Mouse (Mus musculus): ENCODE data around the gene Pik3c2b.

DNA sequence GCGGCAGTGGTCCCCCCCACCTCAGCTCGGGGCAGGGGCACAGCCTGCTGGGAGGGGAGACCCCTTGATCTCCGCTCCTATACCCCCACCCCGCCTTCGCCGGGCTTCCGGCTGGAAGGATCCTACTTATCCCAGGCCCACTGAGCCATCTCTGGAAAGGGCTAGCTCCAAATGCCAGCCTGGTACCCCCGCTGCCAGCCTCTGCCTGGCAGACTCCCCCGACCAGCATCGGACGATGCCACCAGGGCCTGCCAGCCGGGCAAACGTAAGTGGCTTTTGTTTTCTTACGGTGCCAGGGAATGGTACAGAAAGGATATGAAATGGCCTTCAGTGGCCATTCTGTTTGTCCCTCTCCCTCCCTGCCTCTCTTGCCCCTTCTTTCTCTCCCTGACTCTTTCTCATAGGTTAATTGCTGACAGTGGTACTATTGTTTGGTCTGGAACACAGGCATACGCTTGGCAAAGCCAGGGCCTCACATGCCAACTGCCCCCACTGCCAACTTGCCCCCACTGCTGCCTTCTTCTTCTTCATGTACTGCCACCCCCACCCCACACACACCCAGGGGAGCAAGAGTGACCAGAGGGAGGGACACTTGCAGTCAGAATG is 23.3 kb downstream of the Pik3c2b start:
- TF ChIP-seq CTCF (IDR thresholded peaks at IDR 0.05; ENCODE audit: control insufficient read depth, insufficient read depth, insufficient read length) (no peak), MYOD1 (IDR thresholded peaks at IDR 0.05; ENCODE audit: control insufficient read depth, insufficient read length, low read depth) (no peak), CEBPB (IDR thresholded peaks at IDR 0.05; ENCODE audit: low read depth) (no peak), USF1 (IDR thresholded peaks at IDR 0.05; ENCODE audit: low read depth) (no peak)

Measured in C2C12 (cell line).